Mouse (Mus musculus): Measurements from ENCODE around the gene Gnb1l. TPM values are rescaled to one million over a fixed set of nuclear protein-coding genes. Genes with fewer than 3 reads are reported as not detected.

The Gnb1l gene
- total RNA-seq, 4 experiments from 2014 or later = 3.1 to 6.1 (median 3.7) TPM

DNA sequence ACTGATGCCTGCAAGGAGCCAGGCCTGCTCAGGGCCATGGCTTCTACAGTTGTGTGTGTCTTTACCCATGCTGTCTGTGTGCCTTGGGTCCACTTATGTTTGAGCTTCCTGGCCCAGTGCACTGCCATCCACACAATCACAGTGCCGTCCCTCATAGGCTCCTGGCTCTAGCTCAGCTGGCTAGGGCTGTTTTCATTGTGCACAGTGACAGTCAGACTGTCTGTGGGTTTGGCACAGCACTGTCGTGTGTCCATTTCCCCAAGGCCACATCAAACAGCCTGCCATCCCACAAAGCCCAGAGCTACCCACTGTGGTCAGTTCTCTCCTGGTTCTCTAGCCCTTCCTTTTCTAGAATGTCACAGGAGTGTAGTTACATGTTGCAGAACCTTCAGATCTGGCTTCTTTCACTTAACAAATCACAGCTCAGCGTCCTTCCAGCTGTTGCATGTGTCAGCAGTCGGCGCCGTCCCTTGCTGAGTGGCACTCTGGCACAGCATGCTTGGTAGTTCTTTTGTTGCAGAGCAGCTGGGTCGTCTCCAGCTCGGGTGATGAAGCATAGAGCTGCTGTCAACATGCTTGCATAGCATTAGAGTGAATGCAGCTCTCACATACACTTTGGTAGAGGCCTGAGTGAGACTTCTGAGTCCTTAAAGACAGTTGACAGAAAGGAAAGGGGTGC is 44.8 kb downstream of the Gnb1l start:
- DNase-seq (ENCODE audit: low spot score in 2 of 2) = no peak

DNA sequence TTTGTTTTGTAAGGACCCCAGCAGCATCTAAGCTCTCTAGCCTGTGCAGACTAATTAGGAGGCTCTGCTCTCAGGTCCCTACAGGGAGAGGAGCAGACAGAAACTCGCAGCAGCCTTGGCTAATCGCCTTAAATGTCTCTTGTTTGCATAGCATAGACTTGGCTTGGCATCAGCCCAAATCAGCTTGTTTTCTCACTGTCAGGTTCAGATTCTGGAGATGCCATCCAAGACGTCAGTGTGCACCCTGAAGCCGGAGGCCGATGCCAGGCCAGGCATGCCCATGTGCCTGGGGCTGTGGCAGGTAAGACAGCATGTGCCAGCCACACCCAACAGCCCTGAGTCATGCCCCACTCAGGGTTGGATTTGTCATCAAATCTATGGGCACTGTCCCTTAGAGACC is 49.4 kb downstream of the Gnb1l start:
- DNase-seq (ENCODE audit: low spot score in 2 of 2) = no peak

DNA sequence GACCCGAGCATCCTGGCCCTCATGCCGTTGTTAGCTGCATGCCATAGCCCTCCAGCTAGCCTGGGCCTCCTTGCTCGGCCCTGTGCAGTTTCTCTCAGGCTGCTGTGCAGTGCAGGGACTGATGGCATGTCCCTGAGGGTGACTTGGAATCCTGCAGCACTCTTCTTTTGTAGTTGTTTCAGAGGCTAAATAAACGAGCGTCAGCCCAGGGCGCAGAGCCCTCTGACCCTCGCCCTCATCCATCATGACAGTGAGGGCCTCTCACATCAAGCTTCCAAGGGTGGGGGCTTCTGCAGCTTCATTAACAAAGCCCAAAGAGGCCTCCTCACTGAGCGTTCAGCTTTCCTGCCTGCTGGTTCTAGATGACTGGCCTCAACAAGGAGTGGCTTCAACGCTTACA is 53.1 kb downstream of the Gnb1l start:
- no peak for DNase-seq (ENCODE audit: low spot score in 2 of 2)

DNA sequence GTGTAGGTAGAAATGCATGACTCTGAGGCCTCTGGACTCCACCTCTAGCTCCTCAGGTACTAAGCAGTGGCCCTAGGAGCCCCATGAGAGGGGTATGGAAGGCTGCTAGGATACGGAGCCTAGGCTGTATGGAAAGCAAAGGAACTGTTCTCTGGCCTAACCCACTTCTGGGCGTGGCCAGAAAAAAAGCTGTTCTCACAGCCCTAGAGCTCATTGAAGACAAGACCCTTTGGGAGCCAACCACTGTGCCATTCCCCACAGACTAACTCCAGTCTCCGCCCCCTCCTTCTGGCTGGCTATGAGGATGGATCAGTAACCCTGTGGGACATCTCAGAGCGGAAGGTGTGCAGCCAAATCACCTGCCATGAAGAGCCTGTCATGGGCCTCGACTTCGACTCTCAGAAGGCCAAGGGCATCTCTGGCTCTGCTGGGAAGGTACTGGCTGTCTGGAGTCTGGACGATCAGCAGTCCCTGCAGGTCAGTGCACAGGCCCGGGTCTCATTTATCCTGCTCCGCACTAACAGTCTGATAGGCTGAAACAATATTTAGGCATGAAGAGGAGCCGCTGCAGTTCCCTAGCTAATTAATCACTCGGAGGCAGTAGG is 53.7 kb downstream of the Gnb1l start:
- DNase-seq (ENCODE audit: low spot score in 2 of 2) = no peak

DNA sequence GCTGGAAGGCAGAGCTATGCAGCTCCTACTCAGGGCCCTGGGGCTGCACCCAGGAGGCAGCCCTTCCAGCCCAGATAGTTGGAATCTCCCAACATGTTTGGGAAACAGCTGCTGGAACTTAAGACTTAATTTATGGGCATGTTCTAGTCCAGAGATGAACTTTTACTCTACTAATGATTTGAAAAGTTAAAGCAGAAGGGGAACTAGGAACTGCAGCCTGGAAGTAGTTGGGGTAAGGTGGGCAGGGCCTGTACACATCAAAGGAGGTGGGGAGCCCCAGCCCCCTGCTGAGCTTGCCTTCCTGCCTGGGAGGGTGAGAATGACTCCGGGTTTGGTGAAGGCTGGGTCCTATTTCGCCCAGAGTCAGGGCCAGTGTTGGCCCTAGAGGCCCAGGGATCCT is 56.2 kb downstream of the Gnb1l start:
- no peak for DNase-seq (ENCODE audit: low spot score in 2 of 2)

DNA sequence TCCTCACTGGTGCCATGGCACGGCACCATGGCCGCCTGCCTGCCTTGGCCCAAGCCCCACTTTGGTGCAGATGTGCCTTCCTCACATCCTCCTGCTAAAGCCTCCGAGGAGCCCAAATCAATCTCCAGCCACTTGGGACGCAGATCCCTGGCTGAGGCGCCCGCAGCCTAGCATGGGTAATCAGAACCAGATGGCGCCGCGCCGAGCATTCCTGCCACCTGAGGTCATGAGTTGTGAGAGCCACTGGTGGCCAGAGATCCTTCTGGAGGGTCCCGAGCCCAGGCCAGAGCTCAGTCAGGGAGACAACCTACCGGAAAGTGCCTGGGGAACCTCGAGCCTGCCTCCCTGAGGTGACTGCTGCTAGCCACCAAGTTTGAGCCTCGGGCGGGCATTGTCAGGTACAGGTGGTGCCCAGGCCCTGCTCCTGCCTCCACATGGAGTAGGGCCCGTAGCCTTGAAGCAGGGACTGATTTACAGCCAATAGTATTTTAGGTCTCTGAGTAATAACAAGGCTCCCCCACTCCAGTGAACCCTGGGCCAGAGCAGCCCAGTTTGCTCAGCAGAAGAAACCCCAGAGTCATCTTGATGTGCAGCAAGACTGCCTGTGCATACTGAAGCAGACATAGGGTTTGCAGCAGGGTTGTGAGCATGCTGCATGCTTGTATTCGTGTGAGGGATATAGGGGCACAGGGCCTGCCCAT is 56.9 kb downstream of the Gnb1l start:
- DNase-seq (ENCODE audit: low spot score in 2 of 2) = peak; percentile 58 to 76

DNA sequence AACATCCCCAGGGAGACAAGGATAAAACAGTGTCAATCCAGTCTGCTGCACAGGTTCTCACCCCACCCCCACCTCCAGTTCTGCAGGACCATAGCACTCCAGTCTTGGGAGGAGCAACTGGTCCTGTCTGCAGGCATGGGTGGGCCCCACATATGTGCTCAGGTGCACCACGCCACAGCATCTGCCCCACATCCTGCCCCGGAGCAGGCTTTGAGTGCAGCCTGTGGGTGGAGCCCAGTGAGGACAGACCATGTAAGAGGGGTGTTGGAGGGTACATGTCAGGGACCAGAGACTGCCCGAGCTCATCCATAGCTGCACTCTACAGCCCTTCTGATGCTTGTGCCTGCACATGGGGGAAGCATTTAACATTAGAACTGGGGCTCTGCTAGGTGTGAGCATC is 57.9 kb downstream of the Gnb1l start:
- no peak for DNase-seq (ENCODE audit: low spot score in 2 of 2)

DNA sequence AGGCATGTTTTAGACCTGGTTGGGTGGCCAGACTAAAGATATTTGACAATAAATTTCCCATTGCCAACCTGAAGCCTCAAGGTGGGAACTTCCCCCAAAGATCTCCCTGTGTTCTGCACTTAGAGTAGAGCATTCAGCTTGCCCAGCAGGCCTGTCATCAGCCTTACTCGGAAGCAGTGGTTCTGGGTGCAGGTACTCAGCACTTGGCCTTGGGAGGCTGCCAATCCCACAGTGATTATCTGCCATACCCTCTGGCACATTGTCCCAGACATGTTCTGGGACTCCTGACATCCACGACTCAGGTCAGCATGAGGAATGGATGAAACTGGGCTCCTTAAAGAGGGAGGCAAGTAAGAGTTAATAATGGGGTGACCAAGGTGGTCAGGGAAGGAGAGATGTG is 66.0 kb downstream of the Gnb1l start:
- DNase-seq (ENCODE audit: low spot score in 2 of 2) = no peak

DNA sequence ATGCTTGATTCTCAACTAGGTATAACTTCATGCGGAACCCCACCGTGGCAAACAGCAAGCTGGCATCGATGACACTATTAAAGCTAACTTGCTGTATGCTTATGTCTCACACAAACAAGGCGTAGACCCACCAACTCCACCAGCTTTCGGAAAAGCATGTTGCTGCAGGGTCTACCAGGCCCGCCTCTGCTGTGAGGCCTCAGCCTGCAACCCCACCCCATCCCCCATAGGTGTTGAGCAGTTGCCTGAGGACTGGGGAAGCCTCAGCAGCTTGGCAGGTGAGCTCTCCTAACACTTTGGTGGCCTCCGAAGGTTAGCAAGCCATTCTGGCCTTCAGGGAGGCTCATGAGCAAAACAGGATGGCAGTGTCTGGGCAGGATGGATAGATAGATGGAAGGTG is 70.1 kb downstream of the Gnb1l start:
- no peak for DNase-seq (ENCODE audit: low spot score in 2 of 2)

DNA sequence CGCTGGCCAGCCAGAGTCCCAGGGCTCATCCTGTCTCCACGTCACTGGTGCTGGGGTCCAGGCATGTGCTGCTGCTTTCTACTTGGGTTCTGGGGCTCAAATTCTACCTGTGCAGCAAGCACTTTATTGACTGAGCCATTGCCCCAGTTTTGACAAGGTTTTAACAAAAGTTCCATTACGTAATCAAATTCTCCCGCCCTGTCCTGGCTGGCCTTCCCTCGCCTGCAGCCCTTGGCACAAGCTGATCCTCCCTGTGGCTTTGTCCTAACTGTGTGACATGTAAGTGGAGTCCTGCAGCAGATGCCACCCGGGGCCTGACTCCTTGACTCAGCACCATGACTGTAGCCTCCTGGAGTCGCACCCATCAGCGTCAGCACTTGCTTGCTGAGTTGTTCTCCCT is 75.7 kb downstream of the Gnb1l start:
- DNase-seq (ENCODE audit: low spot score in 2 of 2) = no peak

DNA sequence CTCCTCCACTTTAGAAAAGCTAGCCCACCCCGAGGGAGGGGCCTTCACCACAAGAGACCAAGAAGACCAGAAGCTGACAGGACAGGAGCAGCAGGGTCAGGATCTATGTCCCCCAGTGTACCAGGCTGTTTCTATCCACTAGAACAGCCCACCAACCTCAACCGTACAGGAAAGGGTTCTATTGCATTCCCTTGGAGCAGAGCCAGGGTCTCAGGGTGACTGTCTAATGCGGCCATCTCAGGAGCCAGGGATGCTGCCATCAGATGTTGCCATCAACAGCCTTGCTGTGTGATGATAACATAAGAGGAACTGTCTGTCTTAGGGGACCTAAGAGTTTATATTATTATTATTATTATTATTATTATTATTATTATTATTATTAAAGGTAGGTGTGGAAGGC is 78.6 kb downstream of the Gnb1l start:
- no peak for DNase-seq (ENCODE audit: low spot score in 2 of 2)

DNA sequence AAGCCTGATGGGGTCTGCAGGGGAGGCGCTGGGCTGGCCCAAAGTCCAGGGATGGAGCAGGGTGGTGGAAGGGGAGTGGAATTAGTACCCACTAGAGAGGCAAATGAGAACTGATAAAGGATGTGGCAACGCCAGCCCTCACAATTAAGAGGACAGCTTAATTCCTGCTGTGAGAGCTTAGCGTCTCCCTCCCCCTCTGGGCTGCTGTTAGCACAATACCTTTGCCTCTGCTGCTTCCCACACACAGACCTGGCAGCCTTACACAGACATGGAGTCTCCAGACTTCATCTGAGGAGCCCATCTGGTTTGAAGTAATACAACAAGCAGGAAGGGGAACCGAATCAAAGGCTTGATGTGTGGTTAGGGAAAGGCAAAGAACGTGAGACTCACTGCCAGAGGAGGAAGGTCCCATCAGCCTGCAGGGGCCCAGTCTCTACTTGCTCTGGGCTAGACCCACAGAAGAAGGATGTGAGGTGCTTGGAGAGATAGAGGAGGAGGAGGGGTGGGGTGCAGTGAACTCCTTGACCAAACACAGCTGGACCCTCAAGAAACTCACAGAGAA is 79.2 kb downstream of the Gnb1l start:
- no peak for DNase-seq (ENCODE audit: low spot score in 2 of 2)

DNA sequence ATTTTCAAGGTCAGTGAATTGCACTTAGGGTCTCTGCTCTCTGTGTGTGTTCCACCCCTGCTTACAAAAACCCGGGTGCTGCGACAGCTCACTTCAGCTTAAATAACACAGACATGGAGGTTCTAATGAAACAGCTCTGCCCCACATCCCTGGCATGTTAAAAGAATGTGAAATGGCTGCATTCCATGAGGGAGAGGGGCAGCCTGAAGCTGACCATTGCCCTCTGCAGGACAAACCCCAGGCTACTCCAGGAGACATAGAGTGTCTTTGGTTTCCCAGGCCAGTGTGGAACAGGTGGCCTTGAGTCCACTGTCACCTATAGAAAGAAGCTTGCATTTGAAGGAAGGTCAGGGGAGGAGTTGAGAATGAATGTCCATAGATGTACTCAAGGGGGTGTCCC is 81.9 kb downstream of the Gnb1l start:
- no peak for DNase-seq (ENCODE audit: low spot score in 2 of 2)

DNA sequence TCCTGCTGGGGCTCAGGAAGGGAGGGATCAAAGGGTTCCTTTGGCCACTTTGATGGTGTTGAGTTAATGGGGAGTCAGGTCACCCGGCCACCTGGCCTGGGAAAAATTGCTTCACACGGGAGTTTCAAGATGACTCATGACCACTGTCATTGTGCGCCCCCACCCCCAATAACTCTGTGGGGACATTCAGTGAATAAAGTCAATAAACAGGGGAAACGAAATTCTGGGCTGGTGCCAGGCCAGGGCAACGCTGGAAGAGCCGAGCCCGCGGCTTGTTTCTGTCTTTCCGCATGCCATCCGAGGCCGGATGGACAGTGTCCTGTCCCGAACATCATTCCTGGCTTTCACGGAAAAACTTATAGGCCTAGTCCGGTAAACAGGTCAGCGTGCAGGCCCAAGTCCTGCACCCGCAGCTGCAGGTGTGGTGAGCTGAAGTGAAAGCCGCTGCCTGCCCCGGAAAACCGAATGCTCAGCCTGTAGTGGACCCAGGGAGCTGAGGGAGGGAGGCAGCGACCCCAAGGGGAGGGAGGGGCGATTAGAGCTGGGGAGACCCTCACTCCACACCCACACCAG is 82.6 kb downstream of the Gnb1l start:
- DNase-seq (ENCODE audit: low spot score in 2 of 2) = no peak

DNA sequence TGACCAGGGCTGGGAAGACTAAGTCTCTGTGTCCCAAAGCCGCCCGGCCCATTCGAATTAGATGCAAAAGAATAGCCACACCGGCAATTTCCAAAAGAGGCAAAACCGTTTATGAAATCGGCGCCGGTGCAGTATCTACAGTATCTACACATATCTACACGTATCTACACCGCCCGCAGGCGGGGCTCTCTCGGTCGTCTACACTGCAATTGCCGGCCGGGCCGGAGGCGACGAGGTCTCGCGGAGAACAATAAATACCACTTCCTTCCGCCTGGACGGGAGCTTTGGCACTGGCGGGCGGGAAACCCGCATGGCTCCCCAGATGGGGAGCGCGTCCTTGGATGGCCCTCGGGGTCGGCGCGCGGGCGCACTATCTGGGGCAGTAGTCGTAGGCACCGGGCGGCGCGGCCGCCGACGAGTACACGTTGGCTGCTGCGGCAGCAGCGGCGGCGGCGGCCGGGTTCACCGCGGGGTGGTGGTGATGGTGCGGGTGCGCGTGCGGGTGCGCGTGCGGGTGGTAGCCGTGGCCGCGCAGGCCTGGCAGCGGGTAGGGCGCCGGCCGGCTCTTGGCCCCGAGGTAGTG is 83.2 kb downstream of the Gnb1l start:
- DNase-seq (ENCODE audit: low spot score in 2 of 2) = no peak

DNA sequence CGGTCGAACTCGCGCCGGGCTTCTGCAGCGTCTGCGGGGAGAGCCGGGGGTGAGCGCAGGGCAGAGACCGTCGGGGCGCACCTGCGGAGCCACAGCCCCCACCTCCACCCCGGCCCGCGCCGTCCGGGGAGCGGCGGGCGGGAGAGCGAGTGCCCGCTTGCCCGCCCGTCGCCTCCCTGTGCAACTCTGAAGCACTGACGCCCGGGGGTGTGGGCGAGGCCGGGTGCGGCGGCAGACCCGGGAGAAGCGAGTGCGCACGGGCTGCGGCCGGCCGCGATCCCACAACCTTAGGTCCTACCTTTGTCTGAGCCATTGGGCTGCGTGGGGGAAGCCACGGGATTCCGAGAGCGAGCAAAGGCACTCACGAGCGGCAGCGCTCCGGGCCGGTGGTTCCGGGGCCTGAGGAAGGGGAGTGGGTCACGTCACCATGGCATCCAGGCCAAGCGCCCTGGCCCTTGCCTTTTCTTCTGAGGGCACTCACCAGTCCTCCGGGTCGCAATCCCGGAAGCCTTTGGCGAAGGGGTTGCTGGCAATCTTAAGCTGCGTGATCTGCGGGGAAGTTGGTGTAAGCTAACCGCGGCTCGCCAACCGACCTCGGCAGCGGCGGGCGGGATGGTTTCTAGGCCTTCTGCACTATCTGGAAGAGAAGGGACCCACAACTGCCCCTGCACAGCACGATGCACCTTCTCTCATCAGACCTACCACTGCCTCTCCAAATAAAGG is 84.1 kb downstream of the Gnb1l start:
- no peak for DNase-seq (ENCODE audit: low spot score in 2 of 2)

DNA sequence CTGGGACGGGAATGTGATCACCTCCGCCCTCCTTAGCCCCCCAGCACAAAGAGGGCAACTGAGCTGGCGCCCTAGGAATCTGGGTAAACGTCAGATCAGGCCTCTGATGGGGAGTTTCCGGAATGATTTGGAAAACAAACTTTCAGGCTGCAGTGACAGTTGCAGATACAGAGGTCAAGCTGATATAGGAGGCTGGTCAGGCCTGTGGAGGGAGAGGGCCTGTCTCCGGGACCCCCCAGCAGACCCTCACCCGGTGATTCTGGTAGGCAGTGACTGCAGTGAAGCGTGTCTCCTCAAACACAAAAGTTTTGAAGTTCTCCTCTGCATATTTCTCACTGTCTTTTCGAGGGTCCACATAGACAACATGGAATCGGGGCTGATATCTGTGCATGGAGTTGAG is 84.7 kb downstream of the Gnb1l start:
- DNase-seq (ENCODE audit: low spot score in 2 of 2) = no peak

DNA sequence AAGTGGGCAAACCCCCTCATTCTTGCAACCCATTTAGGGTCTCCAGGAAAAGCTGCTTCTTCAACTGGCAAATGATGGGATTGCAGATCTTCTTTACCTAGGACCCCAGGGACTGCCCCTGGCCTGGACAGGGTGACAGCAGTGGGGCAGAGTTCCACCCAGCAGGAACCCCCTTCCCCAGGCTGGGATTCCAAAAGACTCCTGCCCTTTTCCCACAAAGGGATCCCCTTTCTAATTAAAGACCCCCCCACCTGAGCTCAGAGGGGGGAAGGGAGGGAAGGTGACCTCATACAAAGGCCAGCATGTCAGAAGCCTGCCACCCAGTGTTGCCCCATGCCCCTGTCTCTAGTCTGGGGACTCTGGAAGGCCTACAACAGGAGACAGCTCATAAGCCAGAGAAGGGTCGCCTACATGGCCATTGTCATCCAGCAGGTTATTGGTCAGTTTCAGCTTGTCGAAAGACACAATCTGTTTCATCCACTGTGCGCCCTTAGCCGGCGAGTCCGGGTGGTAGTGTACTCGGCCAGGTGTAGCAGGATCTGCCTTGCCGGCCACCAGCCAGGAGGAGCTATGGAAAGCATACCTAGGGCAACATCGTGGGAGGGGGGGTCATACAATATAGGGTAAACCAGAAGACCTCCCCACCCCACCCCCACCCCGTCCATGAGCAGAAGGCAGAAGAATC is 85.3 kb downstream of the Gnb1l start:
- DNase-seq (ENCODE audit: low spot score in 2 of 2) = no peak

DNA sequence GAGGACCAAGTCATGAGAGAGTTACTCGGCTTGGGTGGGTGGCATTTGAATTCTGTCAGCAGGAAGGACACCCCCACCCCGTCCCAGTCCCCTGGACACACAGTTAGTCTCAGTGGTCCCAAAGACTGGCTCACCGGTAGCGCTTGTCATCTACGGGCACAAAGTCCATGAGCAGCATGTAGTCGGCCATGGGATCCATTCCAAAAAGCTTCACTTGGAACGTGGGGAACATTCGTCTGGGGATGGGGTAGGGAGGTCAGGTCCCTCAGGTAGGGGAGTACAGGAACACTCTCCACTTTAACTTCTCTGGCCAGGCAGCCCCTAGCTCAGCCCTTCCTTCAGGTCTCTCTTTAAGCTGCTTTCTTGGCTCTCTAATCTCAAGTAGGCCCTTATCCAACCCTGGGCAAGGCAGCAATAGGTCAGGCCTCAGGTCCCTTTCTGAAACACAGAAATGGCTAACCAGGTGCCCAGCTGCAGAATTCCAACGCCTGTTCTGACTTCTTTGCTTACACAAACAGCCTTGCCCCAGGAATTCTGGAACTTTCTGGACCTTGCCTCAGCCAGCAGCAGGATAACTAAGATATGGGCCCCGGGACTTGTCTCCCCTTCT is 86.5 kb downstream of the Gnb1l start:
- DNase-seq (ENCODE audit: low spot score in 2 of 2) = no peak

DNA sequence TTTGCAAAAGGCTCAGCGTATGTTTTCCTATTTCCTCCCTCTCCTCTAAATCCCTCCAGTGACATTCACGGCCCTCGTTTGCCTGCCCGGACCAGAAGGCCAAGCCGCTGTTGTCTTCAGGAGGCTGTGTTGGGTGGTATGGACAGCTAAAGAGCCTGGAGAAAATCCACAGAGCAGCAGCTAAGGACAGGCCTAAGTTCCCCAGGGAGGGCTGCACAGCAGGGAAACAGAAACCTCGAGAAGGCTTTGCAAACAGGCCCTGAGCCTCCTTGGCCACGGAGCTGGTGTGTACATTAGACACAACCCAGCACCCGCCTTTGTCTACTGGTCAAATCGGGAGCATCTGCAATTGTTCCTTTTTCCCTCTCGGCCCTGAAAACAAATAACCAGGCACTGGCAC is 87.2 kb downstream of the Gnb1l start:
- no peak for DNase-seq (ENCODE audit: low spot score in 2 of 2)
